In genomic region chr2:118674500-118674899, GRCm38 (mm10) we compare ENCODE assay signal across 26 mouse cellular contexts. TPM values are rescaled to one million over a fixed set of nuclear protein-coding genes. Genes with fewer than 3 reads are reported as not detected.
"Had no signal": no experiment of that assay in that cellular context is flagged by ENCODE, and none has a peak within 500 bp of the region (broad histone marks: within the 10 kb centered on the region; RNA-seq: fewer than 3 reads in every experiment).

No protein-coding gene starts in this region.

- H3K9ac ChIP-seq: heart, embryonic 12.5 days; hindbrain, embryonic 12.5 days; hindbrain, embryonic 14.5 days; intestine, embryonic 15.5 days; limb, embryonic 12.5 days; liver, embryonic 13.5 days; liver, embryonic 15.5 days had no signal

- H3K9me3 ChIP-seq: heart, embryonic 10.5 days; heart, embryonic 12.5 days; hindbrain, embryonic 10.5 days; hindbrain, embryonic 12.5 days; intestine, embryonic 15.5 days; limb, embryonic 10.5 days; limb, embryonic 12.5 days; liver, embryonic 13.5 days; liver, embryonic 15.5 days had no signal

- H3K27ac ChIP-seq: heart, embryonic 10.5 days; hindbrain, embryonic 10.5 days; hindbrain, embryonic 12.5 days; hindbrain, embryonic 14.5 days; intestine, embryonic 15.5 days; layer of hippocampus, adult 2 months; left cerebral cortex, adult 2 months; limb, embryonic 10.5 days; limb, embryonic 12.5 days; liver, embryonic 13.5 days; liver, embryonic 15.5 days had no signal

- H3K4me2 ChIP-seq: heart, embryonic 12.5 days; hindbrain, embryonic 12.5 days; hindbrain, embryonic 14.5 days; intestine, embryonic 15.5 days; limb, embryonic 12.5 days; liver, embryonic 13.5 days; liver, embryonic 15.5 days had no signal

- DNase-seq: gastrocnemius, postnatal 10 days; gastrocnemius, postnatal 25 days; heart, adult 18-20 months; heart, postnatal 10 days; heart, postnatal 4 days; kidney, adult 18-20 months; kidney, adult 8-10 months; kidney, postnatal 10 days; kidney, postnatal 25 days; kidney, postnatal 4 days; liver; liver, embryonic 13.5 days had no signal

- H3K36me3 ChIP-seq: heart, embryonic 10.5 days; heart, embryonic 12.5 days; hindbrain, embryonic 10.5 days; hindbrain, embryonic 12.5 days; intestine, embryonic 15.5 days; limb, embryonic 10.5 days; limb, embryonic 12.5 days; liver, embryonic 13.5 days; liver, embryonic 15.5 days had no signal

- ATAC-seq: hindbrain, embryonic 16.5 days; inflammation-experienced regulatory T-cells, adult 6 months; intestine, embryonic 15.5 days; intestine, postnatal 0 days had no signal

- H3K4me3 ChIP-seq: heart, embryonic 10.5 days; heart, embryonic 12.5 days; hindbrain, embryonic 10.5 days; hindbrain, embryonic 12.5 days; intestine, embryonic 15.5 days; layer of hippocampus, adult 2 months; left cerebral cortex, adult 2 months; limb, embryonic 10.5 days; limb, embryonic 12.5 days; liver, embryonic 13.5 days; liver, embryonic 15.5 days had no signal

RNA-seq across cellular contexts. Expression of gene Ankrd63, which starts 29.3 kb away (rescaled TPM):
- polyA plus RNA-seq: hindbrain, embryonic 10.5 days; hindbrain, embryonic 12.5 days; hindbrain, embryonic 14.5 days; inflammation-experienced regulatory T-cells, adult 6 months; limb, embryonic 10.5 days; limb, embryonic 12.5 days; liver, embryonic 13.5 days had no signal
